ENCODE assay signal across 11 mouse cellular contexts in the genomic region with DNA sequence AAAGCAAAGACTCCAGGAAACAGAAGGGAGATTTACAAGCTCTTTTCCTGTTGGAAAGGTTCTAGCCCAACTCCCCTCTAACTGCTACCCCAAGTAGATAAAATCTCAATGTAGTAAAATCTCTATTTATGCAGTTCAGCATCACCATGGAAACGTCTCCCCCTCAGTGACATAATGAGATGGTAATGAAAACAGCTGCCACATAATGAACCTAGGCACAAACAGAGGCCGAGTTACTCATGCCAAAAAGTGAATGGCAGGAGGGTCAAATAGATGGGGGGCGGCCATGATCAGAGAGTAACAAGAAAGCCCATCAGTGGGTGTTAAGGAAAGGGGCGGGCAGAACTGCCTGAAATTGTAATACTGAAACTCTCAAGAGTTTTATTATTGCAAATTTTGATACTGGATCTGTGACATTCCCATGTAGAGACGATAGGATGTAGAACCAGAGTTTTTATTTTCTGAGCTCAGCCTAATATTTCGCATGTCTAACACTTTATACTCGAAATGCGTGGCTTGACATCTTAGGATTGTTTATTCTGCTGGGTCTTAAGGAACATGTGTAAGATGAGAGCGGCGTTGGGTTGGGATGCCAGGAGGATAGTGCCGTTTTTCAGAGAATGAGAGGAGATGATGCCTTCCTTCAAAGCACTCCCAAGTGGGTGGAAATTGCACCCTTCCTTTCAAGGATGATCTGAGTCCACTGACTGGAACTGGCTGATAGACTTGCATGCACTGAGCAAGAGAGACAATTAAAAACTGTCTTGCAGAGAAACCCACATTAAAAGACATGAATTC. TPM values are rescaled to one million over a fixed set of nuclear protein-coding genes. Genes with fewer than 3 reads are reported as not detected.
A peak's percentile ranks its signal among the peaks of the same experiment; 100 is the strongest.
DNase-seq lines count a peak whose midpoint lies in the region; ATAC-seq and TF ChIP-seq lines count a peak whose summit lies in the region.
"Had no signal": no experiment of that assay in that cellular context is flagged by ENCODE, and none has a peak within 500 bp of the region (broad histone marks: within the 10 kb centered on the region; RNA-seq: fewer than 3 reads in every experiment).

No protein-coding gene starts in this region.

- H3K4me2 ChIP-seq in forebrain, postnatal 0 days (ENCODE audit: low read depth), result no peak overlapping the region
- peak overlapping the region; percentile 6; the same call in 1 of the 2 replicates for H3K4me2 ChIP-seq in neural tube, embryonic 15.5 days

- H3K27me3 ChIP-seq in forebrain, postnatal 0 days (ENCODE audit: insufficient read depth, low read length), result no peaks in the 10 kb centered on the region
- H3K27me3 ChIP-seq in neural tube, embryonic 15.5 days (replicated peaks), result no peaks in the 10 kb centered on the region
- H3K27me3 ChIP-seq in heart, adult 2 months (ENCODE audit: control insufficient read depth, insufficient read depth, low read length), result no peaks in the 10 kb centered on the region

- TF ChIP-seq EP300 in heart, adult 2 months (IDR thresholded peaks at IDR 0.05; ENCODE audit: insufficient read depth, low read depth, low read length), result no peak

- no peaks in the 10 kb centered on the region for H3K4me1 ChIP-seq in forebrain, postnatal 0 days (ENCODE audit: insufficient read depth)
- H3K4me1 ChIP-seq in neural tube, embryonic 15.5 days, result peaks cover 8% of the 10 kb centered on the region
- no peaks in the 10 kb centered on the region for H3K4me1 ChIP-seq in heart, adult 2 months (ENCODE audit: control insufficient read depth, insufficient read depth, low read length)

- intact Hi-C loops in heart, adult 2 months (cut with DNase I), result no loop called here

- TF ChIP-seq POLR2A in heart, adult 2 months (IDR thresholded peaks at IDR 0.05; ENCODE audit: insufficient read depth, low read depth, low read length), result no peak

- H3K9ac ChIP-seq in forebrain, postnatal 0 days, result no peak overlapping the region
- H3K9ac ChIP-seq in neural tube, embryonic 15.5 days (replicated peaks), result no peak overlapping the region
- no peak overlapping the region for H3K9ac ChIP-seq in heart, adult 2 months (ENCODE audit: low read depth, low read length)

- DNase-seq in cerebellum, postnatal 10 days, result peak; percentile 17 to 46
- DNase-seq in forebrain, postnatal 0 days, result peak; percentile 69
- DNase-seq in layer of hippocampus, postnatal 10 days (ENCODE audit: low spot score in 2 of 2), result peak; percentile 22 to 30
- DNase-seq in heart, adult 2 months, result no peak
- DNase-seq in gastrocnemius, postnatal 10 days, result no peak

- no peak for ATAC-seq in cerebellum, adult (ENCODE audit: insufficient number of reproducible peaks, low FRiP score, low TSS enrichment)
- peak; percentile 95 for ATAC-seq in forebrain, postnatal 0 days
- ATAC-seq in neural tube, embryonic 15.5 days (ENCODE audit: low FRiP score), result peak; percentile 84
- ATAC-seq in inflammation-experienced regulatory T-cells, adult 6 months, result no peak

- H3K27ac ChIP-seq in forebrain, postnatal 0 days (ENCODE audit: low read depth, low read length), result 0 out of 2 replicates have a peak overlapping the region, but pooled peaks have one; percentile 3
- peak overlapping the region; percentile 48 for H3K27ac ChIP-seq in neural tube, embryonic 15.5 days (replicated peaks)
- H3K27ac ChIP-seq in heart, adult 2 months, result no peak overlapping the region

- H3K79me2 ChIP-seq in heart, adult 2 months (replicated peaks; ENCODE audit: control insufficient read depth, insufficient read depth, low read length), result no peaks in the 10 kb centered on the region

- WGBS in forebrain, postnatal 0 days, result 11% methylated on average over 11 of the region's 11 CpGs
- 37% methylated on average over 11 of the region's 11 CpGs for WGBS in neural tube, embryonic 15.5 days
- WGBS in heart, adult 2 months, result 78% methylated on average over 11 of the region's 11 CpGs

- no peak overlapping the region for H3K4me3 ChIP-seq in forebrain, postnatal 0 days (ENCODE audit: low read depth, low read length)
- H3K4me3 ChIP-seq in neural tube, embryonic 15.5 days (replicated peaks), result no peak overlapping the region
- H3K4me3 ChIP-seq in heart, adult 2 months, result no peak overlapping the region

- H3K36me3 ChIP-seq in forebrain, postnatal 0 days (ENCODE audit: insufficient read depth), result no peaks in the 10 kb centered on the region
- no peaks in the 10 kb centered on the region for H3K36me3 ChIP-seq in neural tube, embryonic 15.5 days
- H3K36me3 ChIP-seq in heart, adult 2 months (ENCODE audit: control insufficient read depth, insufficient read depth, low read length), result no peaks in the 10 kb centered on the region

- H3K9me3 ChIP-seq in forebrain, postnatal 0 days (ENCODE audit: low read length), result no peaks in the 10 kb centered on the region
- H3K9me3 ChIP-seq in neural tube, embryonic 15.5 days (replicated peaks), result no peaks in the 10 kb centered on the region

- TF ChIP-seq CTCF in forebrain, postnatal 0 days (IDR thresholded peaks at IDR 0.05; ENCODE audit: low read depth), result no peak
- TF ChIP-seq CTCF in heart, adult 2 months (IDR thresholded peaks at IDR 0.05), result no peak

RNA-seq across cellular contexts. Expression of a gene that starts 24.0 kb away (rescaled TPM):
- total RNA-seq in forebrain, postnatal 0 days (2014; rRNA removed), result not detected in 2 replicates
- polyA plus RNA-seq in forebrain, postnatal 0 days (2015; fragmentation: Nextera tagmentation; extraction: Ambion mirVana), result not detected in 2 replicates
- total RNA-seq in layer of hippocampus, postnatal 10 days (2021), result not detected
- not detected in 2 replicates for polyA plus RNA-seq in neural tube, embryonic 15.5 days (2015; fragmentation: Nextera tagmentation; extraction: Ambion mirVana)
- 1 to 10 TPM in 1 of 3 experiments, under 1 TPM in 2; 0.70 to 5.8 (median 0.79) TPM for polyA plus RNA-seq in inflammation-experienced regulatory T-cells, adult 6 months (2017; shearing (Covaris generic))
- total RNA-seq in heart, adult 2 months (2021), result not detected
- polyA plus RNA-seq in heart, adult 2 months (2012; rRNA removed), result not detected in 2 replicates
- total RNA-seq in gastrocnemius, postnatal 10 days (2021), result not detected
- polyA plus RNA-seq: large intestine, adult 2 months; lung, embryonic 16.5 days; spleen, adult 2 months had no signal

RNA-seq across cellular contexts. Expression of a gene that starts 38.4 kb away (rescaled TPM):
- total RNA-seq in forebrain, postnatal 0 days (2014; rRNA removed), result 29.1 and 30.4 TPM in 2 replicates
- 15.9 and 25.4 TPM in 2 replicates for polyA plus RNA-seq in forebrain, postnatal 0 days (2015; fragmentation: Nextera tagmentation; extraction: Ambion mirVana)
- total RNA-seq in layer of hippocampus, postnatal 10 days (2021), result 10 to 100 TPM; 54.9 to 58.8 TPM
- 26.5 and 29.8 TPM in 2 replicates for polyA plus RNA-seq in neural tube, embryonic 15.5 days (2015; fragmentation: Nextera tagmentation; extraction: Ambion mirVana)
- 10 to 100 TPM; 16.6 to 23.3 (median 18.9) TPM for polyA plus RNA-seq in inflammation-experienced regulatory T-cells, adult 6 months (2017; shearing (Covaris generic))
- 10 to 100 TPM; 54.5 to 63.6 TPM for total RNA-seq in heart, adult 2 months (2021)
- 10.9 and 23.7 TPM in 2 replicates for polyA plus RNA-seq in heart, adult 2 months (2012; rRNA removed)
- total RNA-seq in gastrocnemius, postnatal 10 days (2021), result 10 to 100 TPM; 33.3 to 35.1 TPM

Comparison
In these comparisons a context has a peak if more than half of its experiments do, and no peak if none do; other contexts are left out.
1. DNase-seq: peak in cerebellum, postnatal 10 days (2 of 2), forebrain, postnatal 0 days (single experiment) and layer of hippocampus, postnatal 10 days (2 of 2); none in heart, adult 2 months (0 of 2) and gastrocnemius, postnatal 10 days (single experiment).
2. ATAC-seq: peak in forebrain, postnatal 0 days (single experiment) and neural tube, embryonic 15.5 days (single experiment); none in cerebellum, adult (single experiment) and inflammation-experienced regulatory T-cells, adult 6 months (single experiment).